Mouse (Mus musculus): ENCODE measurements around the gene Sec61b.

DNA sequence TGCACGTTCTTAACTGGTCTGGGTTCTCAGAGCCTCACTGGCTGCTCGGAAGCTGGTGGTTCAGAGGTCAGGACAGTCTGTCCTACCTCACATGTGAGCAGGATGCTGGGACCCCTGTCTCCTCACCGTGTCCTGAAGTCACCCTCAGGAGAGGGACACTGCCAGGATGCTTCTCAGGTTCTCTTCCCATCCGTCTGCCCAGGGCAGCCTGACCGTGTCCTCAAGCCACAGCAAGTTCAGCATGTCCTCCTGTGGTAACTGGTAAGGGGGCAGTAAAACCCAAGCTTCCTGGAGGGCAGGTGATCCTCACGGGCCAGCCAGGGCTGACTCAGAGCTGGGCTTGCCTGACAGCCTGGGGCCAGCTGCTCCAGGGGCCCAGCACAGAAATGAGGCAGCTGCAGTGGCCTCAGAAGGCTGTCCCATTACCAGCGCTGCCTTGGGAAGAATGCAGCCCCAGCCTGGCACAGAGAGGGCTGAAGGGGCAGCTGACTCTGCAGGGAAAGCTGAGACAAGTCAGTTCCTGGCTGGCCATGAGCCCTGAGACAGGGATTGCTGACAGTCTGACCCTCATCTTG lies 23.4 kb downstream of the Sec61b start:
- TF ChIP-seq CTCF (IDR thresholded peaks at IDR 0.05; ENCODE audit: extremely low read depth, insufficient read depth, insufficient read length, insufficient replicate concordance): no peak
- no peak for TF ChIP-seq POLR2A (IDR thresholded peaks at IDR 0.05; ENCODE audit: low read depth, low read length)
